Mouse (Mus musculus) stomach, embryonic 14.5 days (tissue): ENCODE results near the gene Foxa3. TPM values are rescaled to one million over a fixed set of nuclear protein-coding genes. Genes with fewer than 3 reads are reported as not detected.

Experiments
- polyA plus RNA-seq: library from polyadenylated mRNA; unstranded; fragments of >200 nt; fragmentation: Nextera tagmentation; extraction: Ambion mirVana; gene quantifications from 2 replicates; pipeline ENCODE4 v1.2.1, GENCODE M21; 2014

The Foxa3 gene
- polyA plus RNA-seq, 1 experiment from 2014 or later = 15.3 TPM

Other genes starting within 250 kb of the Foxa3 start
- not detected in 2 replicates for gene Psg19, start 225.0 kb downstream of the Foxa3 start, polyA plus RNA-seq
- gene Psg17, start 201.9 kb downstream of the Foxa3 start, polyA plus RNA-seq = 0.23 and 0.27 TPM in 2 replicates
- 1.0 and 1.1 TPM in 2 replicates for gene Mill2, start 183.6 kb downstream of the Foxa3 start, polyA plus RNA-seq
- 23.9 and 32.8 TPM in 2 replicates for gene Pglyrp1, start 152.2 kb downstream of the Foxa3 start, polyA plus RNA-seq
- 18.5 and 21.7 TPM in 2 replicates for gene Ccdc61, start 113.1 kb downstream of the Foxa3 start, polyA plus RNA-seq
- gene Nova2, start 97.7 kb downstream of the Foxa3 start, polyA plus RNA-seq = 0.81 and 1.2 TPM in 2 replicates
- not detected in 2 replicates for gene Nanos2, start 36.1 kb downstream of the Foxa3 start, polyA plus RNA-seq
- 3.0 and 3.5 TPM in 2 replicates for gene Mypop, start 32.3 kb downstream of the Foxa3 start, polyA plus RNA-seq
- 22.7 and 25.5 TPM in 2 replicates for gene Irf2bp1, start 19.5 kb downstream of the Foxa3 start, polyA plus RNA-seq
- 21.7 and 23.7 TPM in 2 replicates for gene Sympk, start 839 bp upstream of the Foxa3 start, polyA plus RNA-seq
- gene Rsph6a, start 31.2 kb upstream of the Foxa3 start, polyA plus RNA-seq = not detected in 2 replicates
- gene Dmwd, start 52.7 kb upstream of the Foxa3 start, polyA plus RNA-seq = 14.3 and 16.8 TPM in 2 replicates
- 70.9 and 72.0 TPM in 2 replicates for gene Dmpk, start 60.3 kb upstream of the Foxa3 start, polyA plus RNA-seq
- 17.4 and 18.6 TPM in 2 replicates for gene Six5, start 71.1 kb upstream of the Foxa3 start, polyA plus RNA-seq
- gene Gm4969, start 94.8 kb upstream of the Foxa3 start, polyA plus RNA-seq = 4.6 and 5.7 TPM in 2 replicates
- 9.1 and 9.5 TPM in 2 replicates for gene Fbxo46, start 96.3 kb upstream of the Foxa3 start, polyA plus RNA-seq
- 10.9 and 11.3 TPM in 2 replicates for gene Qpctl, start 125.8 kb upstream of the Foxa3 start, polyA plus RNA-seq
- 143 and 161 TPM in 2 replicates for gene Snrpd2, start 126.2 kb upstream of the Foxa3 start, polyA plus RNA-seq
- gene Gipr, start 142.6 kb upstream of the Foxa3 start, polyA plus RNA-seq = 1.1 and 1.9 TPM in 2 replicates
- gene Eml2, start 152.9 kb upstream of the Foxa3 start, polyA plus RNA-seq = 4.1 and 4.8 TPM in 2 replicates
- gene Gpr4, start 189.0 kb upstream of the Foxa3 start, polyA plus RNA-seq = 1.4 and 2.0 TPM in 2 replicates
- 37.1 and 42.9 TPM in 2 replicates for gene Opa3, start 204.8 kb upstream of the Foxa3 start, polyA plus RNA-seq
- 48.1 and 64.9 TPM in 2 replicates for gene Vasp, start 248.3 kb upstream of the Foxa3 start, polyA plus RNA-seq